ENCODE assay signal across 8 mouse cellular contexts in the genomic region with DNA sequence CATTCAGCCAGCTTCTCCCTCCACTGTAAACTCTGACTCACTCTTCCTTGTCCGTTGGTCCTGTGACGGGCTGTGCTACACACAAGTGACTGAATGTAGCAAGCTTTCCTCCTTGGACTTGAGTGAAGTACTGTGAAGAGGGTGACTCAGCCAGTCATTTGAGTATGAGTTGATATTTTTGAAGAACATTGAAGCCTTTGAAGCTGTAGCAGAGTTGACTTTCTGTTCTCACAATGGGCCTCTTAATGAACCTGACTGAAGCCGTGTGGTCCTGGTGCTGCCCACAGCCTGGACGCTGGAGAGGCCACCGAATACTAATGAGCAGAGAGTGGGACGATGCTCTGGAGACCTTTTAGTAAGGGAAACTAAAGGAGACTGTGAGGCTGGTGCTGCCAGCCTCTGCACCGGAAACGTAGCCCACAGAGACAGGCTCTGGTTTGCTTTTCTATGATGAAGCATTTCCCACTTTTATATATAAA.
DNase-seq lines count a peak whose midpoint lies in the region; ATAC-seq lines count a peak whose summit lies in the region.
"Had no signal": no experiment of that assay in that cellular context is flagged by ENCODE, and none has a peak within 500 bp of the region (broad histone marks: within the 10 kb centered on the region; RNA-seq: fewer than 3 reads in every experiment).

No protein-coding gene starts in this region.

- peak; percentile 44 for ATAC-seq in inflammation-experienced regulatory T-cells, adult 6 months

- DNase-seq in left cerebral cortex, adult 18-20 months (ENCODE audit: low spot score in 2 of 2): peak; percentile 35 to 41
- no peak for DNase-seq in left cerebral cortex, postnatal 4 days
- peak; percentile 76 for DNase-seq in NIH3T3 (ENCODE audit: low read depth)
- peak; percentile 38 to 48 for DNase-seq in monocyte, adult 2 months (ENCODE audit: low read depth in 1 of 2, low spot score in 2 of 2)
- DNase-seq in kidney, postnatal 4 days: no peak
- no peak for DNase-seq in thymus, postnatal 4 days
- DNase-seq: embryo, embryonic 11 days had no signal

- intact Hi-C loops in left cerebral cortex, postnatal 4 days (cut with DNase I): no loop called here

Comparison
In these comparisons a context has a peak if more than half of its experiments do, and no peak if none do; other contexts are left out.
1. DNase-seq: peak in left cerebral cortex, adult 18-20 months (2 of 2), NIH3T3 (single experiment) and monocyte, adult 2 months (2 of 2); none in left cerebral cortex, postnatal 4 days (single experiment), kidney, postnatal 4 days (0 of 2) and thymus, postnatal 4 days (single experiment).